ENCODE assay signal across 9 mouse cellular contexts in genomic region chr17:3792597-3792996, GRCm38 (mm10).
DNase-seq lines count a peak whose midpoint lies in the region; ATAC-seq lines count a peak whose summit lies in the region.
"Had no signal": no experiment of that assay in that cellular context is flagged by ENCODE, and none has a peak within 500 bp of the region (broad histone marks: within the 10 kb centered on the region; RNA-seq: fewer than 3 reads in every experiment).

No protein-coding gene starts in this region.

- no peaks in the 10 kb centered on the region for H3K27me3 ChIP-seq in forebrain, embryonic 11.5 days (ENCODE audit: control insufficient read depth, insufficient read depth, low read length)
- H3K27me3 ChIP-seq in forebrain, embryonic 10.5 days (ENCODE audit: poor library complexity, severe bottlenecking), result no peaks in the 10 kb centered on the region; the same call in 1 of the 2 replicates
- no peaks in the 10 kb centered on the region for H3K27me3 ChIP-seq in hindbrain, embryonic 15.5 days
- H3K27me3 ChIP-seq: heart, embryonic 13.5 days had no signal

- no peak overlapping the region for H3K9ac ChIP-seq in forebrain, embryonic 11.5 days (ENCODE audit: low read length)
- no peak overlapping the region for H3K9ac ChIP-seq in hindbrain, embryonic 15.5 days
- H3K9ac ChIP-seq: heart, embryonic 13.5 days had no signal

- peak; percentile 67; the same call in 1 of the 2 replicates for ATAC-seq in forebrain, embryonic 11.5 days (replicated peaks; ENCODE audit: low FRiP score)
- ATAC-seq in hindbrain, embryonic 15.5 days (ENCODE audit: low FRiP score, low read depth), result 0 out of 2 replicates have a peak, but pooled peaks have one; percentile 34

- intact Hi-C loops in left cerebral cortex, postnatal 4 days (cut with DNase I), result loop anchor here (2.0 kb wide), 1 partner anchor 222 kb away; no protein-coding TSS in a partner anchor

- no peaks in the 10 kb centered on the region for H3K9me3 ChIP-seq in forebrain, embryonic 11.5 days (ENCODE audit: control insufficient read depth, low read length)
- H3K9me3 ChIP-seq in forebrain, embryonic 10.5 days, result no peaks in the 10 kb centered on the region
- H3K9me3 ChIP-seq in hindbrain, embryonic 15.5 days, result no peaks in the 10 kb centered on the region
- H3K9me3 ChIP-seq: heart, embryonic 13.5 days had no signal

- H3K4me1 ChIP-seq in forebrain, embryonic 11.5 days (replicated peaks; ENCODE audit: control insufficient read depth, insufficient read depth, low read length), result no peaks in the 10 kb centered on the region
- H3K4me1 ChIP-seq in forebrain, embryonic 10.5 days, result no peaks in the 10 kb centered on the region
- H3K4me1 ChIP-seq in hindbrain, embryonic 15.5 days (replicated peaks), result no peaks in the 10 kb centered on the region
- H3K4me1 ChIP-seq: heart, embryonic 13.5 days had no signal

- H3K4me2 ChIP-seq in forebrain, embryonic 11.5 days (ENCODE audit: low read depth, low read length, severe bottlenecking), result no peak overlapping the region
- H3K4me2 ChIP-seq in hindbrain, embryonic 15.5 days, result no peak overlapping the region
- H3K4me2 ChIP-seq: heart, embryonic 13.5 days had no signal

- H3K27ac ChIP-seq in forebrain, embryonic 11.5 days (ENCODE audit: low read depth, low read length), result no peak overlapping the region
- no peak overlapping the region for H3K27ac ChIP-seq in forebrain, embryonic 10.5 days
- H3K27ac ChIP-seq in hindbrain, embryonic 15.5 days (replicated peaks), result no peak overlapping the region
- H3K27ac ChIP-seq: heart, embryonic 13.5 days had no signal

- no peaks in the 10 kb centered on the region for H3K36me3 ChIP-seq in forebrain, embryonic 11.5 days (ENCODE audit: control insufficient read depth, insufficient read depth, low read length)
- H3K36me3 ChIP-seq in forebrain, embryonic 10.5 days (replicated peaks), result no peaks in the 10 kb centered on the region
- H3K36me3 ChIP-seq in hindbrain, embryonic 15.5 days, result no peaks in the 10 kb centered on the region
- H3K36me3 ChIP-seq: heart, embryonic 13.5 days had no signal

- 22% methylated on average over 2 of the region's 2 CpGs for WGBS in forebrain, embryonic 11.5 days
- WGBS in forebrain, embryonic 10.5 days, result 29% methylated on average over 2 of the region's 2 CpGs
- 33% methylated on average over 2 of the region's 2 CpGs for WGBS in hindbrain, embryonic 15.5 days

- peak; percentile 54 for DNase-seq in forebrain, embryonic 11.5 days (ENCODE audit: low spot score)
- no peak for DNase-seq in forebrain, embryonic 10.5 days (ENCODE audit: extremely low spot score, low spot score)
- peak; percentile 27 for DNase-seq in A20 (ENCODE audit: low read depth, low spot score)
- DNase-seq in cerebellum, postnatal 25 days, result peak; percentile 7 to 41
- peak; percentile 41 for DNase-seq in left cerebral cortex, postnatal 4 days
- peak; percentile 69 for DNase-seq in retina, embryonic 14.5 days (ENCODE audit: low spot score)
- DNase-seq in urinary bladder, adult 2 months (ENCODE audit: low spot score), result no peak

- H3K4me3 ChIP-seq in forebrain, embryonic 11.5 days (ENCODE audit: low read depth, low read length), result no peak overlapping the region
- no peak overlapping the region for H3K4me3 ChIP-seq in forebrain, embryonic 10.5 days
- no peak overlapping the region for H3K4me3 ChIP-seq in hindbrain, embryonic 15.5 days
- H3K4me3 ChIP-seq: heart, embryonic 13.5 days had no signal

Comparison
In these comparisons a context has a peak if more than half of its experiments do, and no peak if none do; other contexts are left out.
1. DNase-seq: peak in forebrain, embryonic 11.5 days (single experiment), A20 (single experiment), cerebellum, postnatal 25 days (2 of 2), left cerebral cortex, postnatal 4 days (single experiment) and retina, embryonic 14.5 days (single experiment); none in forebrain, embryonic 10.5 days (single experiment) and urinary bladder, adult 2 months (single experiment).